Mouse (Mus musculus): ENCODE measurements at regions not wholly inside any gene's neighbourhood (a gene's known extent, or its start where the extent isn't known, plus 50 kb on each side); places are given as distances from the start of the nearest gene placed in this dataset.

GRCm38 (mm10) chr16:29985126-29985931 is 78.9 kb upstream of the Hes1 start:
- no peak for TF ChIP-seq GATA4 (IDR thresholded peaks at IDR 0.05; ENCODE audit: insufficient replicate concordance, low read length)

- TF ChIP-seq GATA4 (IDR thresholded peaks at IDR 0.05; ENCODE audit: insufficient replicate concordance, low read length), result no peak
Measured at GRCm38 (mm10) chr16:29987595-29987994, 76.6 kb upstream of the Hes1 start.

GRCm38 (mm10) chr16:29987999-29988398 is 76.2 kb upstream of the Hes1 start:
- TF ChIP-seq GATA4 (IDR thresholded peaks at IDR 0.05; ENCODE audit: insufficient replicate concordance, low read length), result no peak

- no peak for TF ChIP-seq GATA4 (IDR thresholded peaks at IDR 0.05; ENCODE audit: insufficient replicate concordance, low read length)
Measured at GRCm38 (mm10) chr16:29989308-29989707, 74.9 kb upstream of the Hes1 start.

GRCm38 (mm10) chr16:29990393-29990792 is 73.8 kb upstream of the Hes1 start:
- no peak for TF ChIP-seq GATA4 (IDR thresholded peaks at IDR 0.05; ENCODE audit: insufficient replicate concordance, low read length)

GRCm38 (mm10) chr16:29990795-29991587 is 73.2 kb upstream of the Hes1 start:
- TF ChIP-seq GATA4 (IDR thresholded peaks at IDR 0.05; ENCODE audit: insufficient replicate concordance, low read length), result no peak

GRCm38 (mm10) chr16:29991876-29992380 is 72.3 kb upstream of the Hes1 start:
- no peak for TF ChIP-seq GATA4 (IDR thresholded peaks at IDR 0.05; ENCODE audit: insufficient replicate concordance, low read length)

- TF ChIP-seq GATA4 (IDR thresholded peaks at IDR 0.05; ENCODE audit: insufficient replicate concordance, low read length), result no peak
Measured at GRCm38 (mm10) chr16:29993111-29993510, 71.1 kb upstream of the Hes1 start.

- TF ChIP-seq GATA4 (IDR thresholded peaks at IDR 0.05; ENCODE audit: insufficient replicate concordance, low read length), result no peak
Measured at GRCm38 (mm10) chr16:29993535-29993934, 70.6 kb upstream of the Hes1 start.

GRCm38 (mm10) chr16:29996139-29997069 is 67.8 kb upstream of the Hes1 start:
- TF ChIP-seq GATA4 (IDR thresholded peaks at IDR 0.05; ENCODE audit: insufficient replicate concordance, low read length), result no peak

- no peak for TF ChIP-seq GATA4 (IDR thresholded peaks at IDR 0.05; ENCODE audit: insufficient replicate concordance, low read length)
Measured at GRCm38 (mm10) chr16:30000166-30000565, 64.0 kb upstream of the Hes1 start.

- TF ChIP-seq GATA4 (IDR thresholded peaks at IDR 0.05; ENCODE audit: insufficient replicate concordance, low read length), result no peak
Measured at GRCm38 (mm10) chr16:30005124-30005523, 59.1 kb upstream of the Hes1 start.

GRCm38 (mm10) chr16:30006826-30007225 is 57.4 kb upstream of the Hes1 start:
- TF ChIP-seq GATA4 (IDR thresholded peaks at IDR 0.05; ENCODE audit: insufficient replicate concordance, low read length), result no peak

GRCm38 (mm10) chr16:30008451-30009357 is 55.5 kb upstream of the Hes1 start:
- TF ChIP-seq GATA4 (IDR thresholded peaks at IDR 0.05; ENCODE audit: insufficient replicate concordance, low read length), result peak; percentile 49; the same call in 1 of the 2 replicates

All from liver, adult (tissue).